Mouse (Mus musculus) heart, embryonic 14.5 days (tissue): ENCODE data around the gene Ccdc30. TPM values are rescaled to one million over a fixed set of nuclear protein-coding genes. Genes with fewer than 3 reads are reported as not detected.
A peak's percentile ranks its signal among the peaks of the same experiment; 100 is the strongest.

Experiments used
- ATAC-seq: fragments of 200-750 bp; cut with Nextera tagmentation; 2 replicates; pipeline ENCODE4 v1.8.0; 2017; ENCODE audit warnings: low read depth, moderate TSS enrichment; ENCODE audit not compliant: insufficient number of reproducible peaks, insufficient read depth, low FRiP score
- H3K27ac ChIP-seq, 2 experiments: fragments of 200-500 bp in 1 of 2; fragments of 300-500 bp in 1 of 2; sonication (generic) in 1 of 2; replicated peaks in 1 of 2; 2 replicates each; pipeline ENCODE4 v1.5.1; 2012 to 2014; ENCODE audit warnings: low read depth in 2 of 2, low read length in 2 of 2, control low read depth in 1 of 2, mild to moderate bottlenecking in 1 of 2, mixed read lengths in 1 of 2; ENCODE audit not compliant: control insufficient read depth in 1 of 2, insufficient read depth in 1 of 2
- H3K27me3 ChIP-seq: fragments of 300-500 bp; sonication (generic); 2 replicates; pipeline ENCODE4 v1.6.1; 2014; ENCODE audit warnings: mild to moderate bottlenecking, low read length, control low read depth; ENCODE audit not compliant: control insufficient read depth, insufficient read depth
- H3K36me3 ChIP-seq: fragments of 300-500 bp; sonication (generic); 2 replicates; pipeline ENCODE4 v1.6.1; 2014; ENCODE audit warnings: mild to moderate bottlenecking, control low read depth, low read length, mixed read lengths; ENCODE audit not compliant: control insufficient read depth, insufficient read depth
- H3K4me1 ChIP-seq, 2 experiments: fragments of 200-500 bp in 1 of 2; fragments of 300-500 bp in 1 of 2; sonication (generic) in 1 of 2; 2 replicates each; pipeline ENCODE4 v1.6.1; 2012 to 2014; ENCODE audit warnings: low read length in 2 of 2, control low read depth in 1 of 2, mixed read lengths in 1 of 2; ENCODE audit not compliant: control insufficient read depth in 2 of 2, insufficient read depth in 2 of 2
- H3K4me2 ChIP-seq: fragments of 300-500 bp; sonication (generic); 2 replicates; pipeline ENCODE4 v1.6.1; 2014; ENCODE audit warnings: mild to moderate bottlenecking, low read length
- H3K4me3 ChIP-seq, 2 experiments: fragments of 200-500 bp in 1 of 2; fragments of 300-500 bp in 1 of 2; sonication (generic) in 1 of 2; 2 replicates each; pipeline ENCODE4 v1.5.1; 2012 to 2014; ENCODE audit warnings: low read length in 2 of 2, mild to moderate bottlenecking in 2 of 2, control low read depth in 1 of 2, low read depth in 1 of 2, moderate library complexity in 1 of 2; ENCODE audit not compliant: control insufficient read depth in 1 of 2, insufficient read depth in 1 of 2
- H3K9ac ChIP-seq: fragments of 300-500 bp; sonication (generic); 2 replicates; pipeline ENCODE4 v1.6.1; 2014; ENCODE audit warnings: mild to moderate bottlenecking, low read length
- H3K9me3 ChIP-seq: fragments of 300-500 bp; sonication (generic); 2 replicates; pipeline ENCODE4 v1.6.1; 2016; ENCODE audit warnings: low read length, control low read depth; ENCODE audit not compliant: control insufficient read depth
- WGBS: fragments of 180-500 bp; shearing (Covaris S2); extraction: QIAGEN DNeasy Blood & Tissue Kit; methylation state at CpG from one replicate; pipeline ENCODE4 v1.1.7; 2014; 5-methylcytosine and 5-hydroxymethylcytosine counted together
- polyA plus RNA-seq: library from polyadenylated mRNA; unstranded; fragments of >200 nt; fragmentation: Nextera tagmentation; extraction: Ambion mirVana; gene quantifications from 2 replicates; pipeline ENCODE4 v1.2.1, GENCODE M21; 2014

Gene Ccdc30
- polyA plus RNA-seq, 1 experiment from 2014 or later: 4.6 TPM

DNA sequence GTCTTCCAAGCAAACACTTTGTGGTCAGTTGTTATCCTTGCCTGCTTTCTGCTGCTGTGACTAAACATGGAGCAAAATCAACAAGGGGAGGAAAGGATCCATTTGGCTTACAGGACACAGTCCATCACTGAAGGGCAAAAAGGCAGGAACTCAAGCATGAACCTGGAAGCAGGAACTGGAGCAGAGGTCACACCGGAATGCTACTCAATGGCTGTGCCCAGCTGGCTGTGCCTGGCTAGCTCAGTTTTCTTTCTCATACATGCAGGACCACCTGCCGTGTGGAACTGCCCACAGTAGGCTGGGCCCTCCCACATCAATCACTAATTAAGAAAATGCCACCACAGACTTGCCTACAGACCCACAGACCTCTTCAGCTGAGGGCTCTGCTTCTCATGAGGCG, 26.1 kb downstream of the Ccdc30 start:
- Histone ChIP-seq H3K9me3 (peaks cover 3% of the 10 kb centered on the region; the same call in 1 of the 2 replicates), H3K27me3 (no peaks in the 10 kb centered on the region), H3K4me2 (no peak overlapping the region), H3K27ac (no peak overlapping the region), H3K9ac (no peak overlapping the region), H3K4me3 (no peak overlapping the region), H3K36me3 (no peaks in the 10 kb centered on the region), H3K4me1 (no peaks in the 10 kb centered on the region)
- no peak for ATAC-seq
- WGBS: 68% methylated on average over 3 of the region's 3 CpGs

DNA sequence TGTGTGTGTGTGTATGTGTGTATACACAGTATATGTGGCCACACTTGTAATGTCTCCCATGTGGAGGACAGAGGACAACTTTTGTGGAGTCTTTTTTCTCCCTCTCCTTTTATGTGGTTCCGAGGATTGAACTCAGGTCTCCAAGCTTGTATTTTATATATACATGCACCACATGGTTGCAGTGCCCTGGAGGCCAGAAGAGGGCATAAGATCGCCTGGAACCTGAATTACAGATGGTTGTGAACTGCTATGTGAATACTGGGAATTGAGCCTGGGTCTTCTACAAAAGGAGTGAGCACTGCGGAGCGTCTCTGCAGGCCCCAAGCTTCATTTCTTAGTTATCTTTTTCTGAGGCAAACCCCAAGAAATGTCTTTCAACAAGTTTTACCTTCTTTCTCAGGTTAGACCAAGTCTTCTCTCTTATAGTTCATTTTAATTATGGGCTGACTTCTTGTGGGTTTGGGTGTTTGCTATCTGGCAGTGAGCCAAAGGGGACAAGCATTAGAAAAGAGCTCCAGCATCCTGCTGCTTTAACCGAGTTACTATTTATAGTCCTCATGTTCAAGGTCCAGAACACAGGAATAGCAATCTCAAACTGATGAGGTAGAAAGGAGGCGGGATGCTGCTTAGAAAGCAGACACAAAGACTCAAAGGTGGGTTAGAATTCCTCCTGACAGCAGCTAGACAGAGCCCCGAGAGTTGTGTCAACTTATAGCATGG, 33.7 kb downstream of the Ccdc30 start:
- ATAC-seq: no peak
- 62% methylated on average over 7 of the region's 7 CpGs for WGBS

DNA sequence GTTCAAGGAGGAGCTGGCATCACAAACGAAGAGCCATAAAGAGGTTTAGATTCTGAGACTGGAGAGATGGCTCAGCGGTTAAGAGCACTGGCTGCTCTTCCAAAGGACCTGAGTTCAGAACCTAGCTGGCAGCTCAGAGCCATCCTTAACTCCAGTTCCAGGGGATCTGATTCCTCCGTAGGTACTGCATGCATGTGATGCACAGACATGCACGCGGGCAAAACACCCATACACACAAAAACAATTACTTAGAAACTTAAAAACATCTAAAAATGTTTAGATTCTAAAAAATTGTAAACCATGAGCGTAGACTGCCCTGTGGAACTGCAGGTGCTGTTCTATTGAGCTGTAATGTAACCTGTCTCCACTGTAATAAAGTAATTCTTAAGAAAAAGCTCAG, 45.9 kb downstream of the Ccdc30 start:
- Histone ChIP-seq H3K27me3 (no peaks in the 10 kb centered on the region), H3K4me1 (no peaks in the 10 kb centered on the region), H3K9me3 (0 out of 2 replicates have a peak, but pooled peaks cover 3% of the 10 kb centered on the region), H3K27ac (no peak overlapping the region), H3K9ac (no peak overlapping the region), H3K36me3 (no peaks in the 10 kb centered on the region), H3K4me2 (no peak overlapping the region), H3K4me3 (no peak overlapping the region)
- WGBS: 86% methylated on average over 6 of the region's 6 CpGs
- ATAC-seq: no peak

More for the DNA sequence above, 33.7 kb downstream of the Ccdc30 start:
- Histone ChIP-seq H3K4me3 (no peak overlapping the region), H3K27ac (0 out of 4 replicates have a peak overlapping the region, but pooled peaks of 1 of the 2 experiments have one; percentile 3), H3K36me3 (no peaks in the 10 kb centered on the region), H3K9me3 (no peaks in the 10 kb centered on the region), H3K4me1 (peaks cover 0 to 5% of the 10 kb centered on the region in 2 experiments; a peak in 2 of 4 replicates), H3K9ac (no peak overlapping the region), H3K27me3 (no peaks in the 10 kb centered on the region), H3K4me2 (no peak overlapping the region)

DNA sequence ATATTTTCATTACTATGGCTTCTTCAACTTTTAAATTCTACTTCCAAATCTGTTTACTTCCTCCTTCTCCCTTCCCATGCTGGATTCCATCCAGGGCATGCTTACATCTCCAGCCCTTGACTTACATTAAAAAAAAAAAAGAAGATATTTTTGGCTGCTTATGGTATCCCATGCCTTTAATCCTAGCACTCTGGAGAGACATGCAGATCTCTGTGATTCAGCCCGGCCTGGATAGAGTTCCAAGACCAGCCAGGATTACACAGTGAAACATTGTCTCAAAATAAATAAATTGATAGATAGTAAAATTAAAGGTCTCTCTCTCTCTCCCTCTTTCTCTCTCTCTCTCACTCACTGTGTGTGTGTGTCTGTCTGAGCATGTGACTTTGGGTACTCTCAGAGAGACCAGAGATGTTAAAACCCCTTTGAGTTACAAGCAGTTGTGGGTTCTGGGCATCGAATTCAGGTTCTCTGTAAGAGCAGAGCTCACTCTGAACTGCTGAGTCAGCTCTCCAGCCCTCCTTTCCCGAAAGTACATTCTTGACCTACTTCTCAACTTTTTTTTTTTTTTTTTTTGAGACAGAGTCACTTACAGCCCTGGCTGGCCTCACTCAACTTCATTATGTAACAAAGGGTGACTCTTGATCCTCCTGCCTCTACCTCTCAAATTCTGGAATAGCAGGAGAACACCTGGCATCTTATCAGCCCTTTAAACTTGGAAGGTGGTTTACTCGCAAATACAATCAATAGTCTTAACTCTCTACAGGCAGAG, 48.4 kb downstream of the Ccdc30 start:
- no peak for ATAC-seq
- Histone ChIP-seq H3K27ac (no peak overlapping the region), H3K4me3 (no peak overlapping the region), H3K36me3 (no peaks in the 10 kb centered on the region), H3K4me1 (no peaks in the 10 kb centered on the region), H3K4me2 (no peak overlapping the region), H3K9me3 (no peaks in the 10 kb centered on the region), H3K9ac (no peak overlapping the region), H3K27me3 (no peaks in the 10 kb centered on the region)
- 45% methylated on average over 4 of the region's 4 CpGs for WGBS

DNA sequence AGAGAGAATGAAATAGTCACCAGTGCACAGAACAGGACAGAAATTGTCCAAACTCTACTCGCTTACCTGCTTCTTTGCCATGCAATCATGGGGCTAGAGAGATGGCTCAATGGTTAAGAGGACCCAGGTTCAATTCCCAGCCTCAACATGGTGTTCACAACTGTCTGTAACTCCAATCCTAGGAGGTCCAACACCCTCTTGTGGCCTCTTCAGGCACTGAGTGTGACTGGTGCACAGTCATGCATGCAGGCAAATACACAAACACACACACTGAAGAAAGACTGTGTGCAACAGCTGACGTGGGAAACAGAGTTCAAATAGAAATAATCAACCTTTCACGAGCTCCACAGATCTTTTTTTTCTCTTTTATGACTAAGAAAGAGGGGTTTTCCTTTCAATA, 53.1 kb downstream of the Ccdc30 start:
- no peaks in the 10 kb centered on the region for H3K36me3 ChIP-seq
- H3K4me2 ChIP-seq: no peak overlapping the region
- no peaks in the 10 kb centered on the region for H3K4me1 ChIP-seq
- ATAC-seq: no peak
- H3K27ac ChIP-seq: no peak overlapping the region
- H3K4me3 ChIP-seq: no peak overlapping the region
- H3K9me3 ChIP-seq: 0 out of 2 replicates have a peak, but pooled peaks cover 3% of the 10 kb centered on the region
- WGBS: 76% methylated on average over 3 of the region's 3 CpGs
- no peak overlapping the region for H3K9ac ChIP-seq
- H3K27me3 ChIP-seq: no peaks in the 10 kb centered on the region

DNA sequence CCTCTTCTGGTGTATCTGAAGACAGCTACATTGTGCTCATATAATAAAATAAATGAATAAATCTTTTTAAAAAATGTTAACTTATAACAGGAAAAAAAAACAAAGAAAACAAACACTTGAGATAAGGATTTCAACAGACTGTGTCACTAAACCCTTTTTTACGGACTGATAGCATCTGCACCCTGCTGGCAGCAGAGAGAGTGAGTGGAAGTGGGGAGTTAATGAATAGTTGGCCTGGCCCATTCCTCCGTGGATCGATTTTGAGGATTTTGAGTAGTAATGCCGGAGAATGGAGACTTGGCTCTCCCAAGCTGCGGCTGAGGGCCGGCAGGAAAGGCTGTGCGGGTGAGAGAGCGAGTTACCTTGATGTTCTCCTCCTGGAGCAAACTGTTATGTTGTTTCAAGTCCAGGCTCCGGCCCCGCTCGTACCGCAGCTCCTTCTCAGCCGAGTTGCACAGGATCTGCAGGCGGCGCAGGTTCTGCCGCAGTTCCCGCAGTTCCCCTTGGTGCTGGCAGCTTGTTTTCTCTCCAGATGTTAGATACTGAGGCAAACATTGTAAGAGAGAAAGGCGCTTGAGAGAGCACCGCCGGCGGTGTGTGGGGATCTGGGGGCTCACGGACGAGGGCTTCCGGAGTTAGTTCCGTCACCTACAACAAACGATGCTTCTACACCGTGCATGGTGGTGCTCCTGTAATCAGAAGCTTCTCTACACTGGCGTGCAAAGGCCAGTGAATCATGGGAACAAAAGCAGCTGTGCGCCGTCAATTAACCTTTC, 55.9 kb downstream of the Ccdc30 start:
- Histone ChIP-seq H3K9ac (peak overlapping the region; percentile 70), H3K36me3 (no peaks in the 10 kb centered on the region), H3K4me1 (no peaks in the 10 kb centered on the region), H3K4me3 (peak overlapping the region; percentile 42 to 45), H3K27me3 (peaks cover 3% of the 10 kb centered on the region; the same call in 1 of the 2 replicates), H3K9me3 (0 out of 2 replicates have a peak, but pooled peaks cover 3% of the 10 kb centered on the region), H3K27ac (peak overlapping the region in 1 of 2 experiments; percentile 48; a peak in 2 of 4 replicates), H3K4me2 (peak overlapping the region; percentile 72)
- ATAC-seq: no peak
- 6% methylated on average over 30 of the region's 30 CpGs for WGBS

DNA sequence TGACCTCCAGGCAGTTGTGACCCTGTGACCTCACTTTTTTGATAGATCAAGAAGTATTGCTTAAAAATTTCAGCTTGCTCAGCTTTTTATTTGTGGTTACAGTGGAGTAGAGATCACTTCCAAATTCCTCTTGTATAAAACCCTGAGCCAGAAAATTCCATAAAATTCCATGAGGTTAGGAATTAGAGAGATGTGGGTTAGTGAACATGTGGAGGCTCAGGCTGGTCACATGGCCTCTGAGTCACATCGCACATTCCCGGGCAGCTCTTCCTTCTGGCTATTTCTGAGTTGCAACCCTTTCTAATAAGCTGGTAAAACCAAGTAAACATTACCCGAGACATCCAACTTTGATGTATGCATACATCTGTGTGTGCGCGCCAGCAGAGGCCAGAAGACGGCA, 69.8 kb downstream of the Ccdc30 start:
- Histone ChIP-seq H3K9ac (no peak overlapping the region), H3K4me2 (no peak overlapping the region), H3K27ac (no peak overlapping the region), H3K36me3 (no peaks in the 10 kb centered on the region), H3K4me1 (no peaks in the 10 kb centered on the region; a peak in 1 of 4 replicates), H3K9me3 (no peaks in the 10 kb centered on the region), H3K27me3 (no peaks in the 10 kb centered on the region), H3K4me3 (no peak overlapping the region)
- WGBS: 94% methylated on average over 6 of the region's 6 CpGs
- ATAC-seq: no peak
